Mouse (Mus musculus) neural tube, embryonic 15.5 days (tissue): ENCODE measurements around the gene Robo1. TPM values are rescaled to one million over a fixed set of nuclear protein-coding genes. Genes with fewer than 3 reads are reported as not detected.

Experiments
- ATAC-seq: fragments of 200-750 bp; cut with Nextera tagmentation; 2 replicates; pipeline ENCODE4 v1.8.0; 2017; ENCODE audit warnings: mild to moderate bottlenecking, moderate TSS enrichment, moderate library complexity; ENCODE audit not compliant: low FRiP score
- H3K27ac ChIP-seq: fragments of 300-500 bp; sonication (generic); replicated peaks from 2 replicates; pipeline ENCODE4 v1.5.1; 2015; ENCODE audit warnings: mild to moderate bottlenecking, inconsistent platforms
- H3K27me3 ChIP-seq: fragments of 300-500 bp; sonication (generic); replicated peaks from 2 replicates; pipeline ENCODE4 v1.6.1; 2015; ENCODE audit warnings: inconsistent platforms
- H3K36me3 ChIP-seq: fragments of 300-500 bp; sonication (generic); 2 replicates; pipeline ENCODE4 v1.6.1; 2015; ENCODE audit warnings: inconsistent platforms
- H3K4me1 ChIP-seq: fragments of 300-500 bp; sonication (generic); 2 replicates; pipeline ENCODE4 v1.6.1; 2015; ENCODE audit warnings: inconsistent platforms
- H3K4me2 ChIP-seq: fragments of 300-500 bp; sonication (generic); 2 replicates; pipeline ENCODE4 v1.6.1; 2015; ENCODE audit warnings: inconsistent platforms, mild to moderate bottlenecking, moderate library complexity
- H3K4me3 ChIP-seq: fragments of 300-500 bp; sonication (generic); replicated peaks from 2 replicates; pipeline ENCODE4 v1.5.1; 2015; ENCODE audit warnings: mild to moderate bottlenecking, inconsistent platforms
- H3K9ac ChIP-seq: fragments of 300-500 bp; sonication (generic); replicated peaks from 2 replicates; pipeline ENCODE4 v1.6.1; 2015; ENCODE audit warnings: mild to moderate bottlenecking, inconsistent platforms
- H3K9me3 ChIP-seq: fragments of 300-500 bp; sonication (generic); replicated peaks from 2 replicates; pipeline ENCODE4 v1.6.1; 2016; ENCODE audit warnings: inconsistent platforms
- whole genome bisulfite sequencing: fragments of 180-500 bp; shearing (Covaris S2); methylation state at CpG from one replicate; pipeline ENCODE4 v1.1.7; 2015; ENCODE audit warnings: mixed read lengths; 5-methylcytosine and 5-hydroxymethylcytosine counted together
- polyA plus RNA-seq: library from polyadenylated mRNA; unstranded; fragments of >200 nt; fragmentation: Nextera tagmentation; extraction: Ambion mirVana; gene quantifications from 2 replicates; pipeline ENCODE4 v1.2.1, GENCODE M21; 2015

The Robo1 gene
- polyA plus RNA-seq, 1 experiment from 2014 or later: 33.2 TPM

DNA sequence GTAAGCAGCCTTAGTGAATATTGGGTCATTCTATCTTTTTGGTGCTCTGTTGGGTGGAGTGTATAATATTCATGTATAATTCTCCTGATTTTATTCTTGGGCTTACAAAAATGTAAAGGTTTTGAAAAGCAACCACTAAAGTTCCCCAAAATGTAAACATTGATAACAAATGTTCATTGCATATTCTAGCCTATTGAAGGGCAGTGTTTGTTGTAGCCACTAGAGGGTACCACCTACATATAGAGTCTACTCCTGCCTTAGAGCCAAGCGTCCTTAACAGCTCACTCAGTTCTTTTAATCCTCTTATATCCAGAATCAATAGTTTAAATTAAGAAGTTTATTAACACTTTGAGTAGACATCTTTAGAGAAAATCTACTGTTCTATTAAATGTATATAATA is 306.8 kb downstream of the Robo1 start:
- Histone ChIP-seq H3K4me3 (no peak overlapping the region), H3K4me1 (no peaks in the 10 kb centered on the region), H3K36me3 (no peaks in the 10 kb centered on the region), H3K9me3 (no peaks in the 10 kb centered on the region), H3K27ac (no peak overlapping the region), H3K9ac (no peak overlapping the region), H3K4me2 (no peak overlapping the region), H3K27me3 (no peaks in the 10 kb centered on the region)
- WGBS: 10% methylated on average over 1 of the region's 1 CpGs
- ATAC-seq: no peak

DNA sequence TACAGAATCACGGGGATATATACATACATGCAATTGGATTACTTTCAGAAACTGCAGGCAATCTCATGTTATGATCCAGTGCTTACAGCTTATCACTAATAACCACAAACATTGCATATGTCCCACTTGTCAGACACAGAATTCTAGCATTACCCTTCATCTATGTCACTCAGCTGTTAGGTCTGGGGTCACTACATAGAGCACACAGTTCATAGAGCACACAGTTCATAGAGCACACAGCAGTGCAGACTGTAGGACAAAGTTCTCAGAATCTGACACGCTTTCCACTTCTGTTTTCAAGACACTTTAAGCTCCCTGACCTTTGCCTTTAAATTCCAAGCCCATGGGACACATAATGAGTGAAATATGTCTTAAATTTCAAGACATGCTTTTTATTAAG is 307.3 kb downstream of the Robo1 start:
- Histone ChIP-seq H3K9ac (no peak overlapping the region), H3K4me2 (no peak overlapping the region), H3K4me1 (no peaks in the 10 kb centered on the region), H3K27me3 (no peaks in the 10 kb centered on the region), H3K4me3 (no peak overlapping the region), H3K27ac (no peak overlapping the region), H3K36me3 (no peaks in the 10 kb centered on the region), H3K9me3 (no peaks in the 10 kb centered on the region)
- 75% methylated on average over 2 of the region's 2 CpGs for WGBS
- ATAC-seq: no peak

DNA sequence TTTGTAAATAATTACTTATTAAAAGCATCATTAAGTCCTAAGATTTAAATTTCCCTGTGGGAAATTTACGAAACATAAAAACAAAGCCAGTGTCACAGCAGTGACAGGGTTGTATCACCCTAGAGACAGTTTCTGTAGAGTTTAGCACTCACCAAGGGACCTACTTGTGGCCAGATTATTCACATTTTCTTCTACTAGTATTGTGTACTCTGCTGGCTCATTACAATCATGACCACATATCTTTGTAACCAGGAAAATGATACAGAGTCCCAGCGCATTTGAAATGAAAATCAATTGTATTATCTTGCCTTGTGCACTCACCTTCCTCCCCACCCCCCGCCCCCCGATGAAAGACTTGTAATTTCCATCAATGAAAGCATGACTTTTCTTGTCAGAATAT is 314.3 kb downstream of the Robo1 start:
- no peak for ATAC-seq
- H3K27me3 ChIP-seq: no peaks in the 10 kb centered on the region
- H3K27ac ChIP-seq: no peak overlapping the region
- no peaks in the 10 kb centered on the region for H3K36me3 ChIP-seq
- no peak overlapping the region; the same call in 1 of the 2 replicates for H3K4me2 ChIP-seq
- H3K4me3 ChIP-seq: no peak overlapping the region
- H3K4me1 ChIP-seq: peaks cover 6% of the 10 kb centered on the region; the same call in 1 of the 2 replicates
- no peaks in the 10 kb centered on the region for H3K9me3 ChIP-seq
- no peak overlapping the region for H3K9ac ChIP-seq
- WGBS: 61% methylated on average over 4 of the region's 4 CpGs

DNA sequence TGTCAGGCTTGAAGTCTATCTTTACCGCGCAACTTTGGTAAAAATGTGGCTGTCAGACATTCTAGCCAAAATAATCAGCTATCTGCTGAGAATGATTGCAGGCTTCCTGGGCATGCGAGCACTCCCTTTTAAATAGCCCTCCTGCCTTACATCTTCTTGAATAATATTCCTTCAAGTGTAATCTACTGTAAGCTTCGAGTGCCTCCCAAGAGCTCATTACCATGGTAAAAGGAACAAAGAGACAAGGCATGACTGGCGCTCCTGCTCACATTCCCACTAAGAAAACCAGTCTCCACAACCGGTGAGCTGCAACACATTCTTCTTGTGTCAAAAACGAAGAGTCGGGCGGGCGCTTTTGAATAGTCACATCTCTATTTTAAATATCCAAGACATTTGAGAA is 314.8 kb downstream of the Robo1 start:
- Histone ChIP-seq H3K27ac (no peak overlapping the region), H3K27me3 (no peaks in the 10 kb centered on the region), H3K9me3 (no peaks in the 10 kb centered on the region), H3K4me3 (no peak overlapping the region), H3K36me3 (no peaks in the 10 kb centered on the region), H3K4me2 (peak overlapping the region; percentile 19; the same call in 1 of the 2 replicates), H3K9ac (no peak overlapping the region), H3K4me1 (peaks cover 6% of the 10 kb centered on the region; the same call in 1 of the 2 replicates)
- WGBS: 46% methylated on average over 10 of the region's 10 CpGs
- ATAC-seq: no peak

DNA sequence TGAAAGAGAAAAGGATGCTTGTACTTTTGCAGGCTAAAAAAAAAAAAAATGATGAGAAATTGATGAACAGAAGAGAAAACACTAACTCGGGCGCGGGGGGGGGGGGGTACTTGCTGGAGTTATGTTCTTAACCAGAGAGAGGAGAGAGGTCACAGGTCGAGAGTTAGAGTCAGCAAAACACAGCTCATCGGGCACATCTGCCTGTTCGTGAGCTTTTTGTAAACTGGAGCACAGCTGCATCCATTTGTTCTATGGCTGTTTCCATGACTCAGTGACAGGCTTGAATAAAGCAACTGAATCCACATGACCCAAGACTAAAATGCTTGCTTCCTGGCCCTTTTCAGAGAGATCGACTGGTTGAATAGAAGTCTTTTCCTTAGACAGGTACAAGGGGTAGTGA is 325.7 kb downstream of the Robo1 start:
- Histone ChIP-seq H3K4me3 (no peak overlapping the region), H3K4me2 (no peak overlapping the region), H3K9ac (no peak overlapping the region), H3K27ac (no peak overlapping the region), H3K36me3 (no peaks in the 10 kb centered on the region), H3K9me3 (no peaks in the 10 kb centered on the region), H3K4me1 (no peaks in the 10 kb centered on the region), H3K27me3 (no peaks in the 10 kb centered on the region)
- 58% methylated on average over 6 of the region's 7 CpGs for WGBS
- ATAC-seq: no peak

DNA sequence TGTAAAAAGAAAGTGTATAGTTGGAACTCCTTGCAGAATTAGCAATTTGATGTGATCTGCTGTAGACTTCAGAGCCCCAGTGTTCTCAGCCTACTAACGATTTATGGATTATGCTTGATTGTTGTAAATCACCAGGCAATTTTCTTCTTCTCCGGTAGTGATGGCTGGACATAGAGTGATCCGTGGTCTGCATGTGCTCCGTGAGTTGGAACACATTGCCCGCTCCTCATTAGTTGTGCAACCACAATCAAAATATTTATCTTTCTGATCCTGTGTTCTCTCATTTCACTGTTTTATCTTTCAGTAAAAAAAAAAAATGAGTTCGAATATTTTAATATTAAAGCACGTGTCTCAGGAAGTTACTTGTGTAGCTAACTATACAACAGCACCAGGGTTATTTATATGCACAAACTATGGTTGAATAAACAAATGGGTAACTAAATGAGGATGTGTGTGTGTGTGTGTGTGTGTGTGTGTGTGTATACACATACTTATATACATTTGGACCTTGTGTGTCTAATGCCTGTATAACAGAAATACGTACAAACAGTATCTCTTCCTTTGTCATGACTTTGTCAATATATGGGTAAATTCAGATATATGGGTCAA is 331.3 kb downstream of the Robo1 start:
- no peak overlapping the region for H3K4me2 ChIP-seq
- no peaks in the 10 kb centered on the region for H3K9me3 ChIP-seq
- no peaks in the 10 kb centered on the region for H3K36me3 ChIP-seq
- 84% methylated on average over 8 of the region's 8 CpGs for WGBS
- no peak overlapping the region for H3K9ac ChIP-seq
- no peak overlapping the region for H3K27ac ChIP-seq
- no peaks in the 10 kb centered on the region for H3K27me3 ChIP-seq
- no peak for ATAC-seq
- H3K4me3 ChIP-seq: no peak overlapping the region
- H3K4me1 ChIP-seq: no peaks in the 10 kb centered on the region

DNA sequence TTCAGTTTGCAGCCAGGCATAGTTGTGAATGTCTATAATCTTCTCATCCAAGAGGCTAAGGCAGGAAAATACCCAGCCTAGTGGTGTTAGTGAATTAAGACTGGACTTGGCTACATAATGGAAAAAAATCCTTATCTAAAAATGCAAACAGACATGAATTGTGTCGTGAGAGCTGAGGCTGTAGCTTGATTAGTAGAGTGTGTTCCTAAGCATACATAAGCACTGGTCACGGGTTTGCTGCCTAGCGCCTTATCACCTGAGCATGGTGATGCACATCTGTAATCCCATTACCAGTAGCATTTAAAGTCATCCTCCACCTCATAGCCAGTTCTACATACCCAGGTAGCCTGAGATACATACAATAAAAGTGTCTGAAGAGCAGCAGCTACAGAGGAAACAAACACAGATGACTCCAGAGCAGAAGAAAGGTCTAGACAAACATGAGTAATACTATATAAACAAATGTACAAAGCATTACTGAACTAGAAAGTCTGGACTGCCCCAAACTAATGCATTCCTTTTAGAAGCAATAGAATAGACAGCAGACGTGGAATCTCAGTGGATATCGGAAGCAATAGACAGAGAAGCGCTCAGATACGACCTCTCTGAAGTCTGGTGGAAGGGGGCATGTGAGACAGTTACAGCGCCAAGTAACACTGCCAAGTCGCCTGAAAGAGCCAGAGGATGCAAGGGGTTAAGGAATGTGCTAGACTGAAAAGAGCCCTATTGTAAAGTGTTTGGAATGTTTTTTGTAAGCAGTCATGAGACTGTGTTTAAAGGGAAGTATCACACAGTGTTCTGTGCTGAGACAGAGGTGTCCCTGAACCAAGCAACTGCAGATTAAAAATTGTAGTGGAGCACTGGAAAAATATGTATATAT is 333.1 kb downstream of the Robo1 start:
- no peak overlapping the region for H3K27ac ChIP-seq
- ATAC-seq: no peak
- no peaks in the 10 kb centered on the region for H3K27me3 ChIP-seq
- H3K4me1 ChIP-seq: no peaks in the 10 kb centered on the region
- no peak overlapping the region for H3K4me2 ChIP-seq
- 71% methylated on average over 9 of the region's 9 CpGs for WGBS
- no peak overlapping the region for H3K4me3 ChIP-seq
- no peaks in the 10 kb centered on the region for H3K36me3 ChIP-seq
- no peak overlapping the region for H3K9ac ChIP-seq
- H3K9me3 ChIP-seq: no peaks in the 10 kb centered on the region

DNA sequence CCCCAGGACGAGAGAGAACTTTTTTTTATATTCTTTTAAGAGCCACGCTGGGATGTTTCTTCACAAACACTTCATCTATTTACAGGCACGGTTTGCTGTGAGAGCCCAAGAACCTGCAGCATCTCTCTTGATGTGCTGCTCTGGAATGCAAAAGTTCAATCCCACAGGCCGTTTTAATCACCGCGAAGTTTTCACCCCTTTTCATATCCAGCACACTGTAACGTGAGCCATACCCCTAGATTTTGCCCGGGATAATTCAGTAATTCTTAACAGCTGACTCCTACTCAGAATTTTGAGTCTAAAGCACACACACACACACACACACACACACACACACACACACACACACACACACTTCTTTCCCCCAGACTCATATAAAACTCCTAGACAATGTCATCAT is 337.8 kb downstream of the Robo1 start:
- Histone ChIP-seq H3K9me3 (no peaks in the 10 kb centered on the region), H3K27me3 (no peaks in the 10 kb centered on the region), H3K27ac (no peak overlapping the region), H3K4me1 (no peaks in the 10 kb centered on the region), H3K9ac (no peak overlapping the region), H3K4me2 (no peak overlapping the region), H3K36me3 (no peaks in the 10 kb centered on the region), H3K4me3 (no peak overlapping the region)
- 62% methylated on average over 8 of the region's 8 CpGs for WGBS
- no peak for ATAC-seq

DNA sequence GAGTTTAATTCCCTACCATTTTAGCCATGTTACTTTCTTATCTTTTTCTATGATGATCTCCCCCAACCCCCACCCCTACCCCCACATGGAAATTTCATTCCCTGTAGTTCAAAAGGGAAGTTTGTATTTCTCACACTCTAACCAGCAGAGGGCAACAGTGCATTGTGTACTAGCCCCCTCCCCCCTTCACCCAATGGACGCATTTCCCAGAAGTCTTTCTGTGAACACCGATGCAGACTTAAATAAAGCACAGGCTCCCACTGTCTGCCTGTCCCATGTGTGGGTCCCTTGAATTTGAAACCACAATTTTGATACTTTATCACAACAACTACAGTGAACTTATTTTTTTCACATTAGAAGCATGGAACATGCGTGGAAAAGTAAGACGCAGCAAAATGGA is 341.2 kb downstream of the Robo1 start:
- Histone ChIP-seq H3K27ac (no peak overlapping the region), H3K4me3 (no peak overlapping the region), H3K4me1 (no peaks in the 10 kb centered on the region), H3K9me3 (no peaks in the 10 kb centered on the region), H3K36me3 (no peaks in the 10 kb centered on the region), H3K4me2 (peak overlapping the region; percentile 17; the same call in 1 of the 2 replicates), H3K27me3 (no peaks in the 10 kb centered on the region), H3K9ac (no peak overlapping the region)
- 42% methylated on average over 4 of the region's 4 CpGs for WGBS
- ATAC-seq: no peak

DNA sequence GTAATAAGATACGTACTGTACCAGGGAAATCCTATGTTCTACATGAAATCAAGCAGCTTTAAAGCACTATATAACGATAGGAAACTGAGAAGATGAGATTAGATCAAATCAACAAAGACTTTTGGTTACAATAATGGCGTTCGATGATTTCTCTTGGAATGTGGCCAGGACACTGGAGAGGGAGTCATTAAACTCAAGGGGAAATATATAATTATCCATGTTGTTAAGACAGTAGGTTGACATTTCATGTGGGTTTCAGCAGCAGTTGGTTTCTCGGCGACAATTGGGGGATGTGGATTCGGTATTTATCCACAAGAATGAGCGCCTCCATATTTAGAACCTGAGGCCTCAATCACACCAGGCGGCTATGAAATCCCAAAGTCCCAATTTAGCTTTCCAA is 347.3 kb downstream of the Robo1 start:
- Histone ChIP-seq H3K4me2 (no peak overlapping the region), H3K9ac (no peak overlapping the region), H3K4me3 (no peak overlapping the region), H3K9me3 (no peaks in the 10 kb centered on the region), H3K36me3 (no peaks in the 10 kb centered on the region), H3K4me1 (no peaks in the 10 kb centered on the region), H3K27ac (no peak overlapping the region), H3K27me3 (no peaks in the 10 kb centered on the region)
- 52% methylated on average over 9 of the region's 9 CpGs for WGBS
- ATAC-seq: no peak

DNA sequence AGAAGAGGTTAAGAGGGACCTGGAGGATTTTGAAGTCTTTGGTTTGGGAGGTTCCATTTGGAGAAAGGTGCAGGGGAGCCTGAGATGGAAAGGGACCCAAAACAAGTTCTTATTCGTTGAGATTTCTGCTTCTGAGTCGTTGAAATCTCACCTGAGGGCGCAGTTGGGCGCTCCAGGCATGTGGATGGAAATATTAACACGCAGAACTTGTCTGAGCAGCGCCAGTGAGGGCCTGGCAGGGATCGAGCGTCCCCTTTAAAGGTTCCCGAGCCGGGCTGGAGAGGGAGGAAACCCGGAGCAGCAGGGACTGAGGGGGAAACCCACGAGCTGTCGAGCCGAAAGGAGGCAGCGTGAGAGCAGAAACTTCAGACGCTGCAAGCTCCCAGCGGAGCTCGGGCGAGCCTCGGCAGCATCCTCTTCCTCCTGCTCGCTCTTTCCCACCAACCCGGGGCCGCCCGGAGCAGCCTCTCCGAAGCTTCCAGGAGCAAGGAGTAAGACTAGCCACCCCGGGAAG is 354.8 kb downstream of the Robo1 start:
- H3K4me3 ChIP-seq: peak overlapping the region; percentile 92
- peaks cover 14% of the 10 kb centered on the region for H3K4me1 ChIP-seq
- peak overlapping the region; percentile 73 for H3K9ac ChIP-seq
- ATAC-seq: peak; percentile 91
- peak overlapping the region; percentile 88 for H3K27ac ChIP-seq
- H3K27me3 ChIP-seq: no peaks in the 10 kb centered on the region
- WGBS: 0% methylated on average over 26 of the region's 26 CpGs
- no peaks in the 10 kb centered on the region for H3K36me3 ChIP-seq
- peak overlapping the region; percentile 89 for H3K4me2 ChIP-seq
- H3K9me3 ChIP-seq: no peaks in the 10 kb centered on the region
